Mouse (Mus musculus) frontal cortex, adult (tissue): Measurements from ENCODE around the gene Nxpe3.
A peak's percentile ranks its signal among the peaks of the same experiment; 100 is the strongest.
"Not testable (repeated sequence)": the region's sequence is repeated elsewhere in the genome, so short reads cannot be mapped to it uniquely, and the experiment has no call there.

Experiments used
- ATAC-seq: cut with Nextera tagmentation; 2 replicates; pipeline ENCODE4 v1.9.2; 2017; ENCODE audit warnings: mild to moderate bottlenecking, moderate library complexity, mixed read lengths; ENCODE audit not compliant: low TSS enrichment

Nxpe3 gene

DNA sequence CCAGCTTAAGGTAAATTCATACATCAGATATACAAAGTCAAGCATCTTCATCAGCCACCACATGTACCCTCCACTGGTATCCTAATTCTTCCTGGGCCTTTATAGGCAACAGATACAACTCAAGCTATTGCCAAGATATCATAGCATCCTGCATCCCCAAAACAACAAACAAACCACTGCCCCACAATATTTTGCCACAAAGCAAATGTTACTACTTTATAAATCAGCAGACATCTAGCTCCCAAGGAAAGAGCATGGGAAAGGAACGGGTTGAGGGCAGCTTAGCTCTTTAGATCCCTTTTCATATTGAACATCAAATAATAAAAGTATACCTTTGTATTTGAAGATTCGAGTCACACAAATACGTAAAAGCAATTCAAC lies 57.0 kb downstream of the Nxpe3 start:
- no peak for ATAC-seq

DNA sequence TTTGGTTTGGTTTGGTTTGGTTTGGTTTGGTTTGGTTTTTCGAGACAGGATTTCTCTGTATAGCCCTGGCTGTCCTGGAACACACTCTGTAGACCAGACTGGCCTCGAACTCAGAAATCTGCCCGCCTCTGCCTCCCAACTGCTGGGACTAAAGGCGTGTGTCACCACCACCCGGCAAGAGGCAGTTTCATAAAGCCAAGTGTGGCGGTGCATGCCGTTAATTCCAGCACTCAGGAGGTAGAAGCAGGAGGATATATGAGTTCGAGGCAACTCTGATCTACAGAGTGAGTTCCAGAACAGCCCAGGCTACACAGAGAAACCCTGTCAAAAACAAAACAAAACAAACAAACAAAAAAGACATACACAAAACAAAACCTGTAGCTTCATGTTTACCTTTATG lies 57.4 kb downstream of the Nxpe3 start:
- not testable (repeated sequence) for ATAC-seq

DNA sequence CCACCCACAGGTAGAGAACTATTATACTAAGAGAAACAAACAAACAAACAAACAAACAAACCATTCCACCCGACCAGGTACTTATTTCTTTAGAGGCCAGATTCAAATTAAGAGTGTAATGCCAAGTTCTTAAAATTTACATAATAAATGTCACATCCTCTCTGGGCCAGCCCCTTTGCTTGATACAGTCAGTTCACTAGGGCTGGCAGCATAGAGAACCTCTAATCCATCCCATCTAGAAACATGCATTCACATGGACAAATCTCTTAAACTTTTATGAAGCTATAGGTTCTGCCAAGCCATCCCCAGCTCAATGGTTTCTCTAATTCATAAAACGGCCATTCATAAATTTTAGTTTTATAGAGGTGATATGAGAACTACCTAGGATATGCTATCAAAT lies 57.9 kb downstream of the Nxpe3 start:
- no peak for ATAC-seq

DNA sequence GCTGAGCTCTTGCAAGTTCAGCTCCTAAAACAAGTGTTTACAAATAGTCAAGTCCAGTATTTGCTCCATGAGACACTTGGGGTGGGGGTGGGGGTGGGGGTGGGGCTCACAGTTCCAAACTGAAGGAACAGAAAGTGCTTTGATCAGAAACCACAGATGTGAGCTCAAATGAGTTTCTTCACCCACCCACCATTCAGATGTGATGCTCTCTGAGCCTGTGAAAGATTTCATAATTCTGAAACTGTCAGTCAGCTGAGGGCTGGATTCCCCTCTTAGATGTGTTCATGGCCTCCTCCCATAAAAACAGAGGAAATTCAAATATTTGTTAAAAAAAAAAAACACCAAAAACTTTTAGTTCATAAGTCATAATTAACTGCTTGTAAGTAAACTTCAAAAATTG lies 59.3 kb downstream of the Nxpe3 start:
- peak; percentile 42; the same call in 1 of the 2 replicates for ATAC-seq

DNA sequence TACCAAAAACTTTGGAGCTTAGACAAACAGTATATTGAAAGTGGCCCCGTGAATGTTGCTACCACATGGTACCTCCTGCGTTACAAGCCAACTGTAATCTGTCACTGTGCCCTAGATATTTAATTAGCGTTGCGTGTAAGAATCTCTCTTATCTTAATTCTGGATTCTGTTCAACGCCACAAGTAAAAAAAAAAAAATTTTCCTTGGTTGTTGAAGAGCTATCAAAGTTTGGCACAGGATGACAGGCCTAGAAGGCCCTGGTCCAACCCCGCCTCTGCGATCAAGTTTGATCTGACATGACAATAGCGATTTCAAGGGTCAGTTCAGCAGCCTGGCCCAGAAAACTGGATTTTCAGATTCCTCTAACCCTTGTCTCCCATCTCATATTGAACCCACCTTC lies 62.5 kb downstream of the Nxpe3 start:
- ATAC-seq, result no peak

DNA sequence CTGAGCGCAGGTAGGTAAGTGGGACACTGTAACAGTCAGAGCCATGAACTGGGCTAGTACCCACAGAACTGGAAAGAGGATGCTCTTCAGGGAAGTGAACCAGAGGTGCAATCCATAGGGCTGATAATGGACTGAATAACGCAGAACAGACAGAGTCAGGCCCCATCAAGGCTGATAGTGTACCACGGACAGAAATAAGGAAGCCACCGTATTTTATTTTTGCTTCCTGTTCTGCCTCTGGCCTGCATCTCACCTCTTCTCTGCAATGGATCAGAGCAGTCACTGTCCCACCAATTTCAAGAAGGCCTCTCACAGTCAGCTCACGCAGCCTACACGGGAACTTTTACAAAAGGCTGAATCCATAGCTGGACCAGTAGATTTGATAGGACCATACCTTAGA lies 63.0 kb downstream of the Nxpe3 start:
- ATAC-seq, result no peak

DNA sequence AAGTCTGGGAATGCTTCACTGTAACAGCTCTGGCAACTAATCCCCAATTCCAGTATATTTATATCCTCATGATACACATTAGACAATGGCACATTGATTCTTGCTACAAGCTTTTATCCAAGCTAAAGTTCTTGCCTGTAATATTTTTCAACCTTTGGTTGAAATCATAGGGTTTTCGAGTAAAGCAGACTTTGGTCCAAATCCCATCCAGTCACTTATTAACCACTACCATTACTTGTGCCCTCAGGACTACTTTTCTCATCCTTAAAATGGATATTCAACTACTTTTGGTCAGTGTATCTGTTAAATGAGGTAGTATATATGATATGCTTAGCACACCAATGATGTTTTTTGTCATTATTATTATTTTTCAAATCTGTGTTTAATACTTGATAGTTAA lies 63.6 kb downstream of the Nxpe3 start:
- ATAC-seq, result no peak

DNA sequence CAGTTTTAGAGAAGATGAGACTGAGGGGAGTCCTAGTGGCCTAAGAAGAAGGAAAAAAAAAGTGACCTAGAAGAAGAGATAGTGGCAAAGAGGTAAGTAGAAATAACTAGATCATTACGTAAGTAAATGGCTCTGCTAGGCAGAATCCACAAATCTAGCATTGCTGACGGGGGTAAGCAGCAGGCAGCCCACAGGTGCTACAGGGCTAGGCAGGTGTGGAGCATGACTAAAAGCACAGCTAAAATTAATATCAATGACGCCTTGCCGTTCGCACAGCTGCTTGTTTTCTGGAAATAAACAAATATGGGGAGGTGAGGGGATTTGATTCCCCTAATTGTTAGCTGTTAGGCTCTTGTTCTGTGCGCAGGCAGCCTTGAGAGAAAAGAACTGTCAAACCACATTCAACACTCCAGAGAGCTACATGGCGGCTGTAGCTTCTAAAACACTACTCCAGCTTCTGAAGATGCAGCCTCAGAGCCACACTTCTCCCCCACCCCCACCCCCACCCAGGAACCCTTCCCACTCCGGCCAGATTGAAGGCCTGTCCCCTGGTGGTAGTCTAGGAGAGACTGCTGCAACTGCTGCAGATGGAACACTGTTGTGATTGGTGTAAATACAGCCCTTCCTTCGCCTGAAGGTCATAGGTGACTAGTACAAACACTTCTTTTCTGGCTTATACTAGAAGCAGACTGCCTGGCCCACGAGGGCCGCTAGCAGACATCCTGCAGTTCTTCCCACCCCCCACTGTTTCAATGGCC lies 71.5 kb downstream of the Nxpe3 start:
- no peak for ATAC-seq

DNA sequence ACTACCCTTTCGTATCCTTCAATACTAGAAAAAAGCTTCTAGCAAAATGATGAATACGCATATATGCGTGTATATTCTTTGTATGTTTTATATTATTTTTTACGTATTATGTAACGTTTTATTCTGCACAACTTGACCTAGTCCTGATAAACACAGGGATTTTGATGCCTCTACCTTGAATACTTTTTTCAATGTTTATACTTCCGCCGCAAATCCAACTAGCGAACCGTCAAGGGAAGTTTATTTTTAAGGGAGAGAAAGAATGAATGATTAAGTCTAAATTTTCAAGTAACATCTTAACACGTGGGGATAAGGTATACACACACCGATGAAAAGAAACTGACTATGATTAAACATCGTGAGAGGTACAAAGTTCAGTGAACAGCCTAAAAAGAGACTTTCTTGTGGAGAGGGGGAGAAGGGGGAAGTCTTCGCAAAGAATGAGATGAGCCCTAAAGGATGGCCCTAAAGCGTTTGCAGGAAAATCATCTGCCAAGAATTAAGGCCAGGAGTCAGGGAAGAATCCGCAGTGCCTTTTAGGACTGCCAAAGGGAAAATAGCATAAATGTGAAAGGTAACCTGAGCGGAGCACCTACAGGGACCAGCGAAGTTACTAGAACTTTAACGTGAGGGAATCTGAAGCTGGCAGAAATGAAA lies 72.2 kb downstream of the Nxpe3 start:
- no peak for ATAC-seq

DNA sequence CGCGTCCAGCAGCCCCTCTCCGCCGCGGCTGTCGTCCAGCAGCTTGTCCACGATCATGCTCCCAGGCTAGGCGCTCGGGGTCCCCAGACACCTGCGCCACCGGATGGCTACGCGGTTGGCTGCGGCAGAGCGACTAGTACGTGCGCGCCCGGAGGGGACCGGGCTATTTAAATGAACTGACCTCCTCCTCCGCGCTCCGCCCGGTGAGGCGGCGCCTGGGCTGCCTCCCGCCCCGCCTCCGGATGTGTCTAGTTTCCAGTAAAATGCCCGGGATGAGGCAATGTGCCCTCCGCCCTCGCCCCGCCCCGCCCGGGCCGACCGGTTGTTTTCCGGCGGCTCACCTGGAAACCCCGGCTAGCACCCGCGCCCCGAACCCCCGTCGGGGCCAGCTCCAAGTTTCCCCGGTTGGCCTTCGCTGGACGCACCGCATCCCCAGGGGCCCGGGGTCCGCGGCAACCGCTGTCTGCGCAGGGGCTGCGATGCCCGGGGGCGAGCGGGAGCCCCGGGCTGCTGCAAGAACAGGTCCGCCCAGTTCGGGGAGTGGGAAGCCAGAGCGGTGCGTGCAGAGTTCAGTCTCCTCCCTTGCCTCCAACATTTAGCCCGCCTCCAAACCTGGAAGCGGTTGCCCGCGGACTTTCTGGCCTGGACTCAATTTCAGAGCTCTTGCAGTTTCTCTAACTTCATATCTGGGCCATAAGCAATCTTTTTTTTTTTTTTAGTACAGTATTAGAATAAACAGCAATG lies 72.9 kb downstream of the Nxpe3 start:
- ATAC-seq, result peak; percentile 82

DNA sequence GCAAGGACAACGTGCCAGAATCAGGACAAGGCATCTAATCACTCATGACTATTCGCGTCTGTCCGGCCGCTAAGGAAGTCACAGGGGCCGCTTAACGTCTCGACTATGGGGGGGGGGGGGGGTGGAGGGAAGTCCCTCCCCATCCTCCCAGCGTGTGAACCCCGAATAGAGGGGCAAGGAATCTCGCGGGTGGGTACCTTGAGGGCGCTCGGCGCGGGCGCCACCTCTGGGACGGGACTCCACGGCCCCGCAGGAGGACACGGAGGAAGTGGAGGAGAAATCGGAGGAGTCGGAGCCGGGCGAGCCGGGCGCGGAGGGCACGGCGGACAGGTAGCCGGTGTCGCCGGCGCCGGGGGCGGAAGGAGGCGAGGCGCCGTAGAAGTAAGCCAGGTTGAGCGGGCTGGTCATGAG lies 73.5 kb downstream of the Nxpe3 start:
- peak; percentile 31 for ATAC-seq

DNA sequence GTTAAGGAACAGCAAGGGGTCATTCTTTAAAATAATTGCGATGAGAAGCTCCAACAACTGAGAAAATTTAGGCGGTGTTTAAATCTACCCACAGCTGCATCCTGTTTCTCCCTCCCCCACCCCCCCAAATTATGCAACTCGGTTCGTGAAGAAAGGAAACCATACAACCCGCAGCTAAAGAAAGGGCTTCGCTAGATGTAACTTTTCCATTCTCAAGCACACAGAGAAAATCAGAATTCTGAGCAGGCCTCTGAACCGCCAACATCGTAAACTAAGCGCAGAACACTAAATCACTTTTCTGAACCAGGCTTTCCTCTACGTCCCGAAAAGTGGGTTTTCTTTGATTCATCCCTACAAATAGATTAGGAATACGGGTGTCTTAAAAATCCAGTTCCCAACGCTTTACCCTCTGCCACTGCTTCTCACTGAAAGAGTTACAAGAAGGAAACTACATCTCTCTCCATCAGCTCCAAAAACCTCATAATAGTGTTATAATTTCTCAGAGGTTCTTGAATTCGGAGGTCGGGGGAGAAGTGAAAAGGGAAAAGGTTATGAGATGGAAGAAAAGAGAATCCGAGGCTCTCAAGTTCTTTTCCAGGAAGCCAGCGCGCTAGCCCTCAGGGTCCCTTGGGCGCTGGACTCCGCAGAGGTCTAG lies 74.0 kb downstream of the Nxpe3 start:
- ATAC-seq, result peak; percentile 17

DNA sequence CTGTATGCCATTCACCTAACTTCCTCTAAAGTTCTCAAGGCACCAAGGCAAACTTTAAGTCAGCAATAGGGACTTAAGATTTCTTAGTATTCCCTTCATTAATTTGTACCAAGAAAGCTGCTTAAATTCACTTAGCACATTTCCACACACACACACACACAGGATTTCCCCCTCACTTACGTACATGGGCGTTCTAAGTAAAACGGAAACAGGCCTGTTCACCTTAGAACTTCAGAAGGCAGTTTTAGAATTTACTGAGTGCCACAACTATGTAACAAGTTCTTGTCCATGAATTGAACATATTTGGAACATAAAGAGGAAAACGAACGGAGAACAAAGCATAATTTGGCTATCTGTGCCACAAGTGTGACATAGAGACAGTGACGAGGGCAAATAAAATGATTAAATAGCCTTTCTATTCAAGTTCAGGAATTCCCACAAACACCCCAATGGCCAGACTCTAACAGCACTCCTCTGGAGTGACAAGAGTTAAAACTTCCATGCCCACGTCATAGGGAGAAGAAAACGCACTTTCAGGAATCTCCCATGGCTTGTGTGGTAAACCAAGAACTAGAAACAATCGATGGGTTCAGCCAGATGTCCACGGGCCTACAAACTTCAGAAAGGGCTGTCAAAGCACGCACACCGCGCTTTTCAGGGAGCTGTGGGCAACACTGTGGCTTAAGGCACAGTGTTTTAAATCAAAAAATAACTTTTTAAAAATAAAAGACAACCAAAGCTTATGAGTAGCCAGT lies 74.7 kb downstream of the Nxpe3 start:
- 0 out of 2 replicates have a peak, but pooled peaks have one; percentile 13 for ATAC-seq

DNA sequence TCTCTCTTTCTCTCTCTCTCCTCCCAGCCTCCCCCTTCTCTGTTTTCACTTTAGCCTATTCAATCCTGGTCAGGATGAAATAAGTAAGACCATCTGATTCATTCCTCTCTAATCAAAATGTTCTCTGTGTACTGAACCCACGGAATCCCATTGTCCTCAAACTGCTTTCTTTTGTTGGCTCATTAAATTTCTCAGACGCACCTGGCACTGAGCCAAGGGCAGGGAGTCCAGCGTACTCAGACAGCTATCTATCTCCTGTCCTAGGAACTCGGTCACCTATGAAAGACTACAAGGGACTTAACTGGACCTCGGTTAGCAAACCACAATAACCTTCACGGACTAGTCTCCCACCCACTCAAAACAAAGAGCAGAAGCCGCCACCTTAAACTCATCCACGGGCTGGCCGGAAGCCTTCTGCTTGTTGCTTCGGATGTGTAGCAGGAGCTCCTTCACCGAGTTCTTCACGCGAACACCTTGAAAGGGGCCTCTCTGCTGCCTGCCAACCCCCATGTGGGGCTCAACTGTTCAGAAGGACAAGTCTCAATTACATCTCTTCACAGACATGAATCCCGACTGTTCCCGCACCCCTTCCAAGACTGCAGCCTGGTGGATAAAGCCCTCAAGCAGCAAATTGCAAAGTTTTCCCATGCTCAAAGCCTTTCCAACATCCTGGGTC lies 75.8 kb downstream of the Nxpe3 start:
- ATAC-seq, result no peak

DNA sequence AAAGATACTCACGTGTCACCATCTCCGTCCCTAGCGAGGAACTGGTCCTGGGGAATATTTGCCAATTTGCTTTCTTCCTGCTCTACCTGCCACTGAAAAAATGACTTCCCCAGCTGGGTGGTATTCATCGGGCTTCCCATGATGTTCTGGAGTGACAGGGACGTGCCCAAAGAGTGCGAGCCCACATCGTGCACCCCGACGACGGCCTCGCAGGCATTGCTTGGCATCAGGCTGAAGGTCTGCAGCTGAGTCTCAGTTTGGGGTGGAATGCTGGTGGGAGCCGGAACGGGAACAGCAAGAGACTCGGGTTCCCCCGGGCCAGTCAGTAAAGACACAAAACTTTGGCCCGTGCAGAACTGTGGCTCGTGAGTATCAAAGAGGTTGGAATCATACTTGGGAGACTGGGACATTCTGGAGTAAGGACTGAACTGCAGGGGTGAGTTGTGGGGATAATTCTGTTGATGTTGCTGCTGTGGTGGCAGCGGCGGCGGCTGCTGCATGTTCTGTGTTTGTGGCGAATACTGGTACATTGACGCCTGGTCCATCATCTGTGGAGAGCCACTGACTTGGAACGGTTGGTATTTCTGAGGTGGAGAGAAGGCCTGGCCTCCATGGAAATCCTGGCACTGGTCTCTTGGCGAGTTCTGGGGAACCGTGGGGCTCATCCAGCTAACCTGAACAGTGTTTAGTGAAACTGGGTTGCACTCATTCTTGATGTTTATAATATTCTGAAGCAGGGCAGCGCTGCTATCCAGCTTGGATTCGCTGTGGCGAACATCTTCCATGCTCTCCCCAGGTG lies 77.2 kb downstream of the Nxpe3 start:
- ATAC-seq, result no peak

DNA sequence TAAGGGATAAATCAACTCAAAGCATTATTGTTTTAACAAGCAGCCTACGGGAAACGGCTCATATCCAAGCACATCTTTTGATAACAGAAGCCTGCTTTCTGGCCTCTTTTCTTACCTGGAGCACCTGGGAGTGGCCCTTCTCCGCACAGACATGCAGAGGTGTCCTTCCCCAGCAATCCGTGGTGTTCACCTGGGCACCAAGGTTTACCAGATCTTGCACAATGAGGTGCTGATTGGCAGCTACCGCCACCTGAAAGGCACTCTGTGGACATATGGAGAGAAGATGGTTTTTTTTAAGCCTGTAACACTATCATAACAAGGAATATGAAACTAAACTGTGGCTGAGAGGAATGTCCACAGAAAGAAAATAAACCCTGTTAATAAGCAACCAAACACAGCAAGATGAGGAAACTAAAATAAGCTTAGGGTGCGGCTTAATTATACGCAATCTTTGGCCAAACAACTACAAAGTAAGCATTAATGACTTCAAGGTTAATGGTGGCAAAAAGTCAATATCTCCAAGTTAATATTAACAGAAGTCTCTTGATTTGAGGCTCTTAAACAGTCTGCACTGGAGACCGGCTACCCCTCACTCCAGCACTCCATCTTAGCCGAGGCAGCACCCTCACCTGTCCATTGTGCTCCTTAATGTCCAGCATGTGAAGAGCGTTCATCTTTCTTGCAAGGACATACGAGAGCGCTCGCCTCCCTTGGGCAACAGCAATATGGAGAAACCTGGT lies 78.7 kb downstream of the Nxpe3 start:
- ATAC-seq, result no peak

DNA sequence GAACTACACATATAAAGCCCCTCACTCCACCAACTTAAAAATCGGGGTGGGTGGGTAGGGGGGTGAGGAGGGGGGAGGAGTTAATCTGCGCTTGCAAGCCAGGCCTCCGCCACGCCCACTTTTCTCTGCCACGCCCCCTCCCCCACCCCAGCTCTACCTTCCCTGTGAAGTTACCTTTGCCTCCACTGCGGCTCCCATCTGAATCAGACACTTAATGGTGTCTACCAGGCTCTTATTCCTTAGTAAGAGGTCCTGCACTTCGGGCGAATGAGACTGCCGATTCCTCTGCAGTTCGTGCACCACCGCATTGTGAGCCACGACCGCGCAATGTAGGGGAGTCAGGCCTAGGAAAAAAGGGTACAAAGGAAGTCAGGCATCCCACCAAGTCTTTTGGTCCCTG lies 79.6 kb downstream of the Nxpe3 start:
- no peak for ATAC-seq

DNA sequence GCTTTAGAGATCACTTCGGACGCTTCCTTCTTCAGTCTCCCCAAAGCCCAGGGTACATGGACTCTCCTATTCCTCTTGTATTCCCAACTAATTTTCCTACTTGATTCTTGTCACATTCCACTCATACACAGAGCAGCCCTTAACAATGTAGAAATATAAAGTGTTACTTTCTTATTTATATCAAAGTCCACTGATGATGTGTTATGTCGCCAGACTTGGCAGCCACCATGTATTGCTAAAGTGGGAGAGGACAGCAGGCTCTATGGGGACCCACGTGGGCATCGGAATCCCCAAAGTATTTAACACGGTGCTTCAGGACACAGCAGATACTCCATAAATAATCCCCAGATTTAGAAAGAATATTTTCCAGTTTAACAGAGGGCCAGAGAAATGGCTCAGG lies 80.4 kb downstream of the Nxpe3 start:
- no peak for ATAC-seq

DNA sequence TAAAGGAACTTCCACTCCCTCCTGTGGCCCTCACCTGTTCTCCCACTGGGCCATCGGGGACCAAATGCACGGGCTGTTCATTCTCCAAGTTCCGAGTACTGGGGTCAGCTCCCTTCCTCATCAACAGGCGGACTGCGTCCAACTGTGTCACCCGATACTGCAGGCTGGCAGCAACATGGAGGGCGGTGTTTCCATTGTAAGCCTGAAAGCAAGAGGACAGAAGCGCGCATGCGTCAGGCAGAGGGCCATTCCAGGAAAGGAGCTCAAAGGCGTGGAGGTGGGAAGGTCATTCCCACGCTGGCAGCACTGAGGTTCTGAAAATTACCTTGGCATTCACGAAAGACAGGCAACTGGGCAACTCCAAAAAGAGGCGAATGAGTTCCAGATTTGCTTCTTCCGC lies 81.2 kb downstream of the Nxpe3 start:
- ATAC-seq, result no peak

DNA sequence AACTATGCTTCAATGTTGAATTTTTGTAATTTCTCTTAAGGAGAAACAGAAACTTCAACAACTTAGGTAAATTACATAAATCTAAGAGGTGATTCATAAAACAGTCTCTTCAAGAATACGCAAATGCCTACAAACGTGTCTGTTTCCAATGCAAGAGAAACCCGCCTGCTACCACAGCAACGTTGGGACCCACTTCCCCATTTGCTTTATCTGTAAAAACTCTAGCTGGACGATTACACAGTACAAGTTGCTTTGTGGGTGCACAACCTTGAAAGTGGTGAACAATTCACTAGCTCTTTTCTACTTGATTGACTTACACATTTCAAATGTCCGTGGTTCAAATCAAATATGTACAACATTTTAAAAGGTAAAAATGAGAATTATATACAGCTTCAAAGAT lies 83.3 kb downstream of the Nxpe3 start:
- ATAC-seq, result no peak
